Mouse (Mus musculus) thymus, adult 2 months (tissue): ENCODE data around the gene Mtg2.

ENCODE experiments used
- CTCF ChIP-seq: fragments of 200-500 bp; IDR thresholded peaks from 2 replicates; pipeline ENCODE4 v1.5.1; 2012; ENCODE audit warnings: mild to moderate bottlenecking, control low read depth, low read length, moderate library complexity, borderline replicate concordance; ENCODE audit not compliant: control insufficient read depth, poor library complexity, insufficient read depth; ENCODE audit errors: extremely low read depth
- POLR2A ChIP-seq: fragments of 200-500 bp; IDR thresholded peaks from 2 replicates; pipeline ENCODE4 v1.6.1; 2012; ENCODE audit warnings: mild to moderate bottlenecking, low read length, control low read depth, moderate library complexity; ENCODE audit not compliant: control insufficient read depth, poor library complexity, insufficient read depth; ENCODE audit errors: extremely low read depth

- peak; percentile 60; the same call in 1 of the 2 replicates for TF ChIP-seq CTCF
- peak; percentile 83 for TF ChIP-seq POLR2A
Measured at GRCm38 (mm10) chr2:180024401-180025098, 45.8 kb upstream of the Mtg2 start, which contains the start of gene Lsm14b.
